Mouse (Mus musculus) heart, adult 2 months (tissue): ENCODE measurements around the gene Prickle2.

ENCODE experiments used
- CTCF ChIP-seq: fragments of 200-600 bp; IDR thresholded peaks from 2 replicates; pipeline ENCODE4 v1.8.1; 2022; ENCODE audit warnings: antibody characterized with exemption, mild to moderate bottlenecking, moderate library complexity
- EP300 ChIP-seq: fragments of 200-500 bp; IDR thresholded peaks from 2 replicates; pipeline ENCODE4 v1.6.1; 2011; ENCODE audit warnings: low read depth, low read length, control low read depth; ENCODE audit not compliant: insufficient read depth
- POLR2A ChIP-seq: fragments of 200-500 bp; IDR thresholded peaks from 2 replicates; pipeline ENCODE4 v1.6.1; 2011; ENCODE audit warnings: mild to moderate bottlenecking, low read depth, low read length, control low read depth; ENCODE audit not compliant: insufficient read depth

DNA sequence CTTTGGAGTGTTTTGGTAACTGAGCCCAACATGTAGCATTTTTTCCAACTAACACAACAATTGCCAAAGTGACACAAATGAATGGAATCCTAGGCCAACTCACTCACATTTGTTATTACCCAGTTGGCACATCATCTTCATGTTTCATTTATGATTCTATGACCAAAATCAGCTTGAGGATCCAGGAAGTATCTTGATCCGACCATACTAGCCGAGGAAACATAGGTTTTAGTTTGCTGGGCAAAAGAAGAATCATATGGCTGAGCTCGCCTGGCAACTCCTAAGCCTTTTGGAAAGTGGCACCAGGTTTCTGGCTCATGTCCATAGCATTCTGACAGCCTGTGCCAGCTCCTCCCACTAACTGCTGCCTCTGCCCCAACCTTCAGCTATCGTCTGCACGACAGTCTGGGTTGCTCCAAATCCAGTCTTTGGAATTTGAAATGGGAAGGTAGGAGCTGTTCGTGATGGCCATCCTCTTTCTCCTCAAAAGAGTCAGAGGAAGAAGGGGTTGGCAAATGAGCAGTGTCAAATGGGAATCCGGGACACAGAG is 184.4 kb downstream of the Prickle2 start:
- TF ChIP-seq POLR2A (no peak), CTCF (no peak), EP300 (no peak)
